Comparison of ENCODE assay signal across 29 mouse cellular contexts in genomic region chr11:77697232-77697631, GRCm38 (mm10). TPM values are rescaled to one million over a fixed set of nuclear protein-coding genes. Genes with fewer than 3 reads are reported as not detected.
A peak's percentile ranks its signal among the peaks of the same experiment; 100 is the strongest.
DNase-seq lines count a peak whose midpoint lies in the region; TF ChIP-seq lines count a peak whose summit lies in the region.
"Had no signal": no experiment of that assay in that cellular context is flagged by ENCODE, and none has a peak within 500 bp of the region (broad histone marks: within the 10 kb centered on the region; RNA-seq: fewer than 3 reads in every experiment).

No protein-coding gene starts in this region.

- no peak overlapping the region for H3K9ac ChIP-seq in heart, adult 2 months (ENCODE audit: low read depth, low read length)
- H3K9ac ChIP-seq in MEL (ENCODE audit: control insufficient read depth, low read depth, low read length, poor library complexity, severe bottlenecking): no peak overlapping the region
- H3K9ac ChIP-seq: embryonic facial prominence, embryonic 12.5 days; embryonic facial prominence, embryonic 15.5 days; forebrain, postnatal 0 days; hindbrain, embryonic 13.5 days had no signal

- TF ChIP-seq EP300 in heart, adult 2 months (IDR thresholded peaks at IDR 0.05; ENCODE audit: insufficient read depth, low read depth, low read length): no peak
- TF ChIP-seq EP300 in MEL (IDR thresholded peaks at IDR 0.05; ENCODE audit: low read depth in 1 of 2, low read length in 2 of 2): no peak

- WGBS in heart, adult 2 months: 10% methylated on average over 2 of the region's 2 CpGs

- no peak for TF ChIP-seq RAD21 in MEL (IDR thresholded peaks at IDR 0.05; ENCODE audit: low read depth, low read length)

- no peak overlapping the region for H3K27ac ChIP-seq in heart, adult 2 months
- H3K27ac ChIP-seq in layer of hippocampus, adult 2 months: no peak overlapping the region
- H3K27ac ChIP-seq in MEL (ENCODE audit: control insufficient read depth, low read depth, low read length): no peak overlapping the region
- H3K27ac ChIP-seq: embryonic facial prominence, embryonic 12.5 days; embryonic facial prominence, embryonic 15.5 days; hindbrain, embryonic 10.5 days; hindbrain, embryonic 13.5 days had no signal

- H3K4me3 ChIP-seq in heart, adult 2 months: no peak overlapping the region
- no peak overlapping the region; the same call in 1 of the 2 replicates for H3K4me3 ChIP-seq in layer of hippocampus, adult 2 months
- H3K4me3 ChIP-seq in MEL (ENCODE audit: control insufficient read depth in 1 of 2, insufficient read depth in 1 of 2, low read depth in 2 of 2, low read length in 2 of 2): no peak overlapping the region
- H3K4me3 ChIP-seq: embryonic facial prominence, embryonic 12.5 days; embryonic facial prominence, embryonic 15.5 days; hindbrain, embryonic 10.5 days; hindbrain, embryonic 13.5 days had no signal

- H3K27me3 ChIP-seq in heart, adult 2 months (ENCODE audit: control insufficient read depth, insufficient read depth, low read length): no peaks in the 10 kb centered on the region
- H3K27me3 ChIP-seq in MEL (ENCODE audit: control insufficient read depth in 1 of 2, insufficient read depth in 2 of 2, low read length in 2 of 2): no peaks in the 10 kb centered on the region
- H3K27me3 ChIP-seq: embryonic facial prominence, embryonic 12.5 days; embryonic facial prominence, embryonic 15.5 days; hindbrain, embryonic 13.5 days had no signal

- intact Hi-C loops in heart, adult 2 months (cut with DNase I): no loop called here
- intact Hi-C loops in heart, postnatal 25 days (cut with DNase I): no loop called here

- no peak for DNase-seq in heart, adult 2 months
- DNase-seq in heart, postnatal 25 days (ENCODE audit: low spot score): no peak
- no peak for DNase-seq in layer of hippocampus, adult 2 months (ENCODE audit: low spot score in 2 of 2)
- DNase-seq in layer of hippocampus, adult 8-10 months (ENCODE audit: low spot score in 2 of 2): no peak
- DNase-seq in MEL (ENCODE audit: low read depth, low spot score): no peak
- no peak for DNase-seq in retina, postnatal 1 day
- no peak for DNase-seq in kidney, adult 18-20 months
- DNase-seq: adrenal gland, adult 2 months; adrenal gland, postnatal 14 days; B cell, adult 2 months; cerebellum, adult 11 months; cerebellum, adult 2 months; cerebellum, adult 9-11 months; cerebellum, postnatal 25 days; forebrain, postnatal 0 days; gastrocnemius, postnatal 36 days; heart, postnatal 36 days had no signal

- H3K4me1 ChIP-seq in heart, adult 2 months (ENCODE audit: control insufficient read depth, insufficient read depth, low read length): peaks cover 2% of the 10 kb centered on the region
- peaks cover 7 to 24% of the 10 kb centered on the region in 2 experiments; a peak in 3 of 4 replicates for H3K4me1 ChIP-seq in MEL (ENCODE audit: control insufficient read depth in 1 of 2, insufficient read depth in 2 of 2, low read length in 2 of 2)
- H3K4me1 ChIP-seq: embryonic facial prominence, embryonic 12.5 days; embryonic facial prominence, embryonic 15.5 days had no signal

- no peak for TF ChIP-seq POLR2A in heart, adult 2 months (IDR thresholded peaks at IDR 0.05; ENCODE audit: insufficient read depth, low read depth, low read length)
- TF ChIP-seq POLR2A in MEL (IDR thresholded peaks at IDR 0.05; ENCODE audit: control insufficient read depth in 1 of 2, insufficient read depth in 1 of 2, low read depth in 1 of 2, low read length in 2 of 2, poor library complexity in 1 of 2): peak in 1 of 2 experiments; percentile 22; a peak in 1 of 4 replicates

- peaks cover 3% of the 10 kb centered on the region; the same call in 1 of the 2 replicates for H3K79me2 ChIP-seq in heart, adult 2 months (replicated peaks; ENCODE audit: control insufficient read depth, insufficient read depth, low read length)
- peaks cover 77% of the 10 kb centered on the region for H3K79me2 ChIP-seq in MEL (ENCODE audit: control insufficient read depth, insufficient read depth, low read length, poor library complexity)

- peak; percentile 21; the same call in 1 of the 2 replicates for TF ChIP-seq CTCF in heart, adult 2 months (IDR thresholded peaks at IDR 0.05)
- TF ChIP-seq CTCF in layer of hippocampus, adult 2 months (conservative IDR thresholded peaks at IDR 0.05): peak; percentile 14; the same call in 1 of the 2 replicates
- peak in 1 of 3 experiments; percentile 33; a peak in 1 of 6 replicates for TF ChIP-seq CTCF in MEL (IDR thresholded peaks at IDR 0.05 in 2 of 3, conservative IDR thresholded peaks at IDR 0.05 in 1 of 3; ENCODE audit: control insufficient read depth in 1 of 3, insufficient read depth in 1 of 3, low read depth in 2 of 3, low read length in 3 of 3, poor library complexity in 1 of 3, severe bottlenecking in 1 of 3)

- no peaks in the 10 kb centered on the region for H3K9me3 ChIP-seq in MEL (replicated peaks; ENCODE audit: insufficient read depth, low read length)
- H3K9me3 ChIP-seq: embryonic facial prominence, embryonic 12.5 days; embryonic facial prominence, embryonic 15.5 days; hindbrain, embryonic 10.5 days; hindbrain, embryonic 13.5 days had no signal

- peaks cover 61% of the 10 kb centered on the region for H3K36me3 ChIP-seq in heart, adult 2 months (ENCODE audit: control insufficient read depth, insufficient read depth, low read length)
- H3K36me3 ChIP-seq in MEL (ENCODE audit: control insufficient read depth in 1 of 2, insufficient read depth in 2 of 2, low read length in 2 of 2): peaks cover 81 to 86% of the 10 kb centered on the region in 2 experiments

TF ChIP-seq in MEL, 35 proteins besides CTCF, POLR2A, EP300 and RAD21:
- TF ChIP-seq ZNF384 (IDR thresholded peaks at IDR 0.05; ENCODE audit: low read depth, low read length) (peak; percentile 70), NELFE (IDR thresholded peaks at IDR 0.05; ENCODE audit: low read depth, low read length) (no peak)

RNA-seq across cellular contexts. Expression of gene Nufip2, which starts 11.3 kb away (rescaled TPM):
- 10 to 100 TPM; 44.8 to 47.6 TPM for total RNA-seq in heart, adult 2 months (2021)
- 11.4 and 14.7 TPM in 2 replicates for polyA plus RNA-seq in heart, adult 2 months (2012; rRNA removed)
- total RNA-seq in heart, postnatal 25 days (2021): 10 to 100 TPM; 45.6 to 54.3 TPM
- 10 to 100 TPM; 68.4 to 83.7 TPM for total RNA-seq in layer of hippocampus, adult 2 months (2021)
- total RNA-seq in layer of hippocampus, adult 8-10 months (2022): 10 to 100 TPM; 72.4 to 86.8 (median 77.3) TPM
- 47.8 and 50.5 TPM in 2 replicates for total RNA-seq in MEL (2012; rRNA removed)
- polyA plus RNA-seq in MEL (2012; ENCODE audit: insufficient read depth in 1 of 2, insufficient read length in 2 of 2, low read depth in 1 of 2, low replicate concordance in 2 of 2, missing spikeins in 1 of 2): 10 to 100 TPM; 24.7 to 56.1 TPM

RNA-seq across cellular contexts. Expression of gene Cryba1, which starts 27.9 kb away (rescaled TPM):
- total RNA-seq in heart, adult 2 months (2021): not detected
- not detected in 2 replicates for polyA plus RNA-seq in heart, adult 2 months (2012; rRNA removed)
- not detected for total RNA-seq in heart, postnatal 25 days (2021)
- not detected for total RNA-seq in layer of hippocampus, adult 2 months (2021)
- not detected for total RNA-seq in layer of hippocampus, adult 8-10 months (2022)
- not detected in 2 replicates for total RNA-seq in MEL (2012; rRNA removed)
- polyA plus RNA-seq in MEL (2012; ENCODE audit: insufficient read depth in 1 of 2, insufficient read length in 2 of 2, low read depth in 1 of 2, low replicate concordance in 2 of 2, missing spikeins in 1 of 2): not detected
- total RNA-seq: adrenal gland, adult 2 months; adrenal gland, postnatal 14 days; adrenal gland, postnatal 4 days; common myeloid progenitor, adult 5-6 weeks; gastrocnemius, adult 8-10 months; gastrocnemius, postnatal 36 days; granulocyte monocyte progenitor cell, adult 5-6 weeks; heart, adult 8-10 months; heart, postnatal 36 days had no signal
- polyA plus RNA-seq: adrenal gland, adult 2 months; cerebellum, adult 2 months; heart, embryonic 11.5 days; heart, embryonic 14.5 days; heart, postnatal 0 days had no signal
